Mouse (Mus musculus) ES-Bruce4 (cell line): Measurements from ENCODE around the gene Lyz2. TPM values are rescaled to one million over a fixed set of nuclear protein-coding genes. Genes with fewer than 3 reads are reported as not detected.
"Not testable (repeated sequence)": the region's sequence is repeated elsewhere in the genome, so short reads cannot be mapped to it uniquely, and the experiment has no call there.

Source experiments
- H3K27ac ChIP-seq: 2 replicates; pipeline ENCODE4 v1.5.1; 2012; ENCODE audit warnings: low read length, inconsistent platforms; ENCODE audit not compliant: insufficient read depth
- H3K27me3 ChIP-seq: 2 replicates; pipeline ENCODE4 v1.6.1; 2012; ENCODE audit warnings: mild to moderate bottlenecking, low read length, inconsistent platforms; ENCODE audit not compliant: control insufficient read depth, poor library complexity, insufficient read depth, severe bottlenecking
- H3K36me3 ChIP-seq: 2 replicates; pipeline ENCODE4 v1.6.1; 2012; ENCODE audit warnings: inconsistent platforms, mild to moderate bottlenecking, low read length, moderate library complexity; ENCODE audit not compliant: control insufficient read depth, poor library complexity, insufficient read depth, severe bottlenecking
- H3K4me1 ChIP-seq: one replicate; pipeline ENCODE4 v1.8.1; 2011; ENCODE audit warnings: low read length; ENCODE audit not compliant: control insufficient read depth, insufficient read depth
- H3K4me3 ChIP-seq: 2 replicates; pipeline ENCODE4 v1.5.1; 2011; ENCODE audit warnings: low read depth, mild to moderate bottlenecking, low read length
- H3K9ac ChIP-seq: 2 replicates; pipeline ENCODE4 v1.6.1; 2012; ENCODE audit warnings: low read depth, mild to moderate bottlenecking, inconsistent platforms; ENCODE audit not compliant: poor library complexity, severe bottlenecking
- H3K9me3 ChIP-seq: replicated peaks from 2 replicates; pipeline ENCODE4 v1.6.1; 2012; ENCODE audit warnings: mild to moderate bottlenecking, low read length, inconsistent platforms; ENCODE audit not compliant: control insufficient read depth, poor library complexity, insufficient read depth, severe bottlenecking
- CTCF ChIP-seq: IDR thresholded peaks from one replicate; pipeline ENCODE4 v1.8.1; 2011; ENCODE audit warnings: low read depth, low read length
- EP300 ChIP-seq: IDR thresholded peaks from 2 replicates; pipeline ENCODE4 v1.6.1; 2011; ENCODE audit warnings: low read depth, low read length; ENCODE audit not compliant: insufficient read depth
- POLR2A ChIP-seq: IDR thresholded peaks from one replicate; pipeline ENCODE4 v1.8.1; 2011; ENCODE audit warnings: low read length; ENCODE audit not compliant: insufficient read depth
- polyA plus RNA-seq: library from polyadenylated mRNA; stranded (reverse); fragments of >200 nt; gene quantifications from 2 replicates; pipeline ENCODE4 v1.2.4, GENCODE M21; 2011; ENCODE audit warnings: low read depth; ENCODE audit not compliant: missing spikeins, insufficient read depth, insufficient read length

The Lyz2 gene
- polyA plus RNA-seq, 1 experiment: not detected

GRCm38 (mm10) chr10:117281381-117281920, 670 bp downstream of the Lyz2 start:
- no peaks in the 10 kb centered on the region for H3K36me3 ChIP-seq
- no peak overlapping the region for H3K9ac ChIP-seq
- no peaks in the 10 kb centered on the region for H3K27me3 ChIP-seq
- H3K4me1 ChIP-seq: no peaks in the 10 kb centered on the region
- H3K27ac ChIP-seq: no peak overlapping the region
- TF ChIP-seq CTCF (no peak), EP300 (no peak), POLR2A (no peak)
- H3K4me3 ChIP-seq: no peak overlapping the region
- H3K9me3 ChIP-seq: no peaks in the 10 kb centered on the region

- no peak overlapping the region for H3K27ac ChIP-seq
- no peak for TF ChIP-seq EP300
- TF ChIP-seq CTCF: no peak
- TF ChIP-seq POLR2A: no peak
- no peaks in the 10 kb centered on the region for H3K4me1 ChIP-seq
- H3K9ac ChIP-seq: no peak overlapping the region
- no peaks in the 10 kb centered on the region for H3K27me3 ChIP-seq
- no peak overlapping the region for H3K4me3 ChIP-seq
- no peaks in the 10 kb centered on the region for H3K9me3 ChIP-seq
- no peaks in the 10 kb centered on the region for H3K36me3 ChIP-seq
Measured at GRCm38 (mm10) chr10:117280000-117280399, 2.1 kb downstream of the Lyz2 start.

- not testable (repeated sequence) for H3K27me3 ChIP-seq, H3K27ac ChIP-seq, H3K36me3 ChIP-seq, H3K4me1 ChIP-seq, H3K9ac ChIP-seq, H3K9me3 ChIP-seq, H3K4me3 ChIP-seq
Measured at GRCm38 (mm10) chr10:117278510-117278909, 3.6 kb downstream of the Lyz2 start.

- H3K36me3 ChIP-seq, H3K27ac ChIP-seq, H3K4me1 ChIP-seq, H3K9ac ChIP-seq, H3K4me3 ChIP-seq, H3K27me3 ChIP-seq, H3K9me3 ChIP-seq: not testable (repeated sequence)
Measured at GRCm38 (mm10) chr10:117277779-117278178, 4.3 kb downstream of the Lyz2 start.

GRCm38 (mm10) chr10:117275681-117276369, 6.3 kb downstream of the Lyz2 start:
- H3K4me1 ChIP-seq: no peaks in the 10 kb centered on the region
- no peak overlapping the region for H3K27ac ChIP-seq
- TF ChIP-seq EP300 (no peak), POLR2A (no peak), CTCF (no peak)
- no peaks in the 10 kb centered on the region for H3K9me3 ChIP-seq
- H3K9ac ChIP-seq: no peak overlapping the region
- no peak overlapping the region for H3K4me3 ChIP-seq
- no peaks in the 10 kb centered on the region for H3K27me3 ChIP-seq
- H3K36me3 ChIP-seq: no peaks in the 10 kb centered on the region

- not testable (repeated sequence) for H3K9ac ChIP-seq, H3K9me3 ChIP-seq, H3K27ac ChIP-seq, H3K36me3 ChIP-seq, H3K27me3 ChIP-seq, H3K4me3 ChIP-seq, H3K4me1 ChIP-seq
Measured at GRCm38 (mm10) chr10:117274645-117275044, 7.5 kb downstream of the Lyz2 start.

GRCm38 (mm10) chr10:117272023-117272422, 10.1 kb downstream of the Lyz2 start:
- Histone ChIP-seq H3K27ac (no peak overlapping the region), H3K9me3 (no peaks in the 10 kb centered on the region), H3K36me3 (no peaks in the 10 kb centered on the region), H3K4me1 (no peaks in the 10 kb centered on the region), H3K4me3 (no peak overlapping the region), H3K27me3 (no peaks in the 10 kb centered on the region), H3K9ac (no peak overlapping the region)
- TF ChIP-seq EP300 (no peak), POLR2A (no peak), CTCF (no peak)
